Mouse (Mus musculus): ENCODE results near the gene Mepe. TPM values are rescaled to one million over a fixed set of nuclear protein-coding genes. Genes with fewer than 3 reads are reported as not detected.

Gene Mepe
- not detected for polyA plus RNA-seq (2017; shearing (Covaris generic))

GRCm38 (mm10) chr5:104325029-104325428 is at the start of gene Mepe:
Gene Mepe, plus strand, starts transcription at chr5:104325329.

GRCm38 (mm10) chr5:104298994-104299393 is 26.1 kb upstream of the Mepe start, which contains the start of gene Ibsp:
Gene Ibsp, plus strand, starts transcription at chr5:104299171.

Other genes with a start within 250 kb of the Mepe start
- not detected for gene Gm17660, start 247.7 kb upstream of the Mepe start, polyA plus RNA-seq (2017; shearing (Covaris generic))
- not detected for gene Sparcl1, start 211.6 kb upstream of the Mepe start, polyA plus RNA-seq (2017; shearing (Covaris generic))
- not detected for gene Dspp, start 154.6 kb upstream of the Mepe start, polyA plus RNA-seq (2017; shearing (Covaris generic))
- not detected for gene Dmp1, start 122.7 kb upstream of the Mepe start, polyA plus RNA-seq (2017; shearing (Covaris generic))
- gene Ibsp, start 26.2 kb upstream of the Mepe start, polyA plus RNA-seq (2017; shearing (Covaris generic)): not detected
- not detected for gene Spp1, start 109.8 kb downstream of the Mepe start, polyA plus RNA-seq (2017; shearing (Covaris generic))
- 0.41 TPM for gene Pkd2, start 134.1 kb downstream of the Mepe start, polyA plus RNA-seq (2017; shearing (Covaris generic))
- 18.2 TPM for gene BC005561, start 183.0 kb downstream of the Mepe start, polyA plus RNA-seq (2017; shearing (Covaris generic))

Data from effector memory CD4-positive, alpha-beta T cell, adult 7 months (primary cell).